Mouse (Mus musculus): ENCODE measurements around the gene Gtf3c4. TPM values are rescaled to one million over a fixed set of nuclear protein-coding genes. Genes with fewer than 3 reads are reported as not detected.
A peak's percentile ranks its signal among the peaks of the same experiment; 100 is the strongest.

Gene Gtf3c4
- total RNA-seq (2022) = 10 to 100 TPM; 31.6 to 35.1 (median 32.8) TPM

- peak; percentile 88 to 90 for DNase-seq (ENCODE audit: low spot score in 2 of 2)
Measured at GRCm38 (mm10) chr2:28840222-28840951, at the start of gene Gtf3c4, which contains the start of gene Ddx31. Gene Gtf3c4 (minus strand): TSS chr2:28840360. Gene Ddx31 (plus strand): TSS chr2:28840406.

GRCm38 (mm10) chr2:28884914-28885313, 44.8 kb upstream of the Gtf3c4 start:
- DNase-seq (ENCODE audit: low spot score in 2 of 2) = no peak

- DNase-seq (ENCODE audit: low spot score in 2 of 2) = no peak
Measured at GRCm38 (mm10) chr2:28882826-28883485, 42.8 kb upstream of the Gtf3c4 start.

DNA sequence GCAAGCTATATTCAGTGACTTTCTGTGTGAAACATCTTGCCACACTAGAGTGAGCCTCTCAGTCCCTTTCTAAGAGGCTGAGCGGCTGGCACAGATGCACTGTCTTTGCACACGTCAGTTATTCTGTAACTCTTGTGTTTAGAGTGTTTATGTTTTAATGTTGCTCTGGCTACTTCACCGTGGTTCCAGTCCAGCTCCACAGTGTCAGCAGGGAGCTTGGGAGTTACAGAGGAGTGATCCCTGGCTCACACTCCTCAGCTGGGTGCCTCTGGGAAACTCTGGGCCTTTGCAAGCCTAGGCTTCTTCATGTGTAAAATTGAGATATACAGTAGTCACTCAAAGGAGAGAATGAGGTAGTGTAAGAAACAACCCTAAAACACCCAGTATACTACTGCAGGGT, 41.9 kb upstream of the Gtf3c4 start:
- DNase-seq (ENCODE audit: low spot score in 2 of 2) = no peak

DNA sequence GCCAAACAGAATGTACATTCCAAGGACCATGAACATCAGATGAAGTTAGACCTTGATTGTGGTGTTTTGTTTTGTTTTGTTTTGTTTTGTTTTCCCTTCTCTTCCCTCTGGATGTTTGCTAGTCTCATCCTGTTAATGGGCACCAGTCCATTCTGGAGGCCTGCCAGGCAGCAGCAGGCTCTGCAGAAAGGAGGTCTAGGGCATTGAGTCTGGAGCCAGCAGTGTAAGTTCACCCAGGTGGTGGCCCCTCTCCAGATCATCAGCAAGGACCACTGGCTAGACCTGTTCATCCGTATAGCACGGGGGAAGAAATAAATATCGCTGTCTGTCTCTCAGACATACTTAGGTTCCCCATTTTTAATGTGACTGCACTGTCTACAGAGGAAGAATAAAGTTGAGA, 41.1 kb upstream of the Gtf3c4 start:
- DNase-seq (ENCODE audit: low spot score in 2 of 2) = no peak

- DNase-seq (ENCODE audit: low spot score in 2 of 2) = no peak
Measured at GRCm38 (mm10) chr2:28875554-28875953, 35.4 kb upstream of the Gtf3c4 start.

DNA sequence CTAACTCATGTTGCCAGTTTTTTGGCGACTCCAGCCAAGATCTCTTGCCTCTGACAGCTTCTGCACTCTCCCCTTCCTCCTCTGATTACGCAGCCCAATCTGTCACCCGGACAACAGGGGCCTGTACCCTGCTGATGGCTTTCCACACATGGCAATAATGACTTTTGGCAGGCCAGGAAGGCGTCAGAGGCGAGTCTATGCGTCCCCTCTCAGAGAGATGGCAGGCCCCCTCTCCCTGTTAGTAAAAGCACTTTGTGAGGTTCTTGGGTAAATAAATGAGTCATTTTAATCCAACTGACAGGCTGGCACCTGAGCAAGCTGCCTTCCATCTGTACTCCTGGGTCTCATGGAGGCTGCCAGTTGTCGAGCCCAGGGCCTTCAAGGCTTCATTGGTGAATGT, 27.3 kb upstream of the Gtf3c4 start:
- DNase-seq (ENCODE audit: low spot score in 2 of 2) = peak in 1 of 2 experiments; percentile 4

DNA sequence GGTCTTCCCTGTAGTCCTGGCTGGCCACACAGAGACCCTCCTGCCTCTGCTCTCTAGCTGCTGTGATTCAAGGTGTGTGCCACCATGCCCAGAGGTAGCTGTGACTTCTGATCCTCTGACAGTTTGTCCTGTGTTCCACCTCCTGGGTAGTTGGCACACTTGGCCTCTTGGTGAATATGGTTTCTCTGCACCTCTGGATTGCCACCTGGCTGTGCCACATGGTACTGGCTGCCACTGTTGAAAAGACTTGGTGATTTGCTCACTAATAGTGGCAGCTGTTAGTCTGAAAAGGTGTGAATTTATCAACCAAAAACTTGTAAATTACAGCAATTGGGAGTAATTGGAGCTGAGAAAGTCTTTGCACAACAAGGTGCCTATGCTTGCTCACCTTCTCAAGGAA, 23.7 kb upstream of the Gtf3c4 start:
- DNase-seq (ENCODE audit: low spot score in 2 of 2) = no peak

GRCm38 (mm10) chr2:28860678-28861423, 20.7 kb upstream of the Gtf3c4 start:
- DNase-seq (ENCODE audit: low spot score in 2 of 2) = no peak

DNA sequence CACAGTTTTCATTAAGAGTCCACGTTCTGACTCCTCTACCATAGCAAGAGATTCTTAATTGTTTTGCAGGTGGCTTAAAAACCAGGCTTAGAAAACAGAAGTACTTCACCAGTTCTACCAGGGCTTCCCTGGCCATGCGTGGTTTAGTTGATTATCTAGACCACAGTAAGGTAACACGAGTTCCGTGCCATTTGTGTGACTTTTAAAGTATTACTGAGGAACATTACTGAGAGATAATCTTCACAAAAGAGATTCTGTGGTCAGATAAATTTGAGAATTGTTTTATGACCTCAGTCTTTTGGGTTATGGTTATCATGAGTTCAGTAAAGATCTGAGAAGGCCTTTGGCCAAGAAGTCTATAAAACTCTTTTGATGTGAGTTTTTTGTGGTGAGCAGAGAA, 19.1 kb upstream of the Gtf3c4 start:
- DNase-seq (ENCODE audit: low spot score in 2 of 2) = no peak

GRCm38 (mm10) chr2:28855773-28856172, 15.6 kb upstream of the Gtf3c4 start:
- no peak for DNase-seq (ENCODE audit: low spot score in 2 of 2)

GRCm38 (mm10) chr2:28852594-28852993, 12.4 kb upstream of the Gtf3c4 start:
- DNase-seq (ENCODE audit: low spot score in 2 of 2) = no peak

- DNase-seq (ENCODE audit: low spot score in 2 of 2) = no peak
Measured at GRCm38 (mm10) chr2:28848879-28849278, 8.7 kb upstream of the Gtf3c4 start.

DNA sequence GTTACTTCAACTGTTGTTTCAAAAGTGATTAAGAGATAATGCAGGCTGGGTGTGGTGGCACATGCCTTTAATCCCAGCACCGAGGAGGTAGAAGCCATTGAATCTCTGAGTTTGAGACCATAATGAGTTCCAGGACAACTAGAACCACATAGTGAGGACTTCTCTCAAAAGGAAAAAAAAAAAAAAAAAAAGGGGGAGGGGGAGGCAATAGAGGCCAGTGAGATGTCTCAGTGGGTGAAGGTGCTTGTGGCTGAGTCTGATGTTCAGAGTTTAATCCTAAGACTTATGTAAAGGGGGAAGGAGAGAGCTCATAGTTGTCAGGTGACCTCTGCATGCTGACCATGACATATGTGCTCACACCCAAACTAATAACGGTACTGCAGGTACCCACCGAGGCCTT, 1.9 kb upstream of the Gtf3c4 start:
- no peak for DNase-seq (ENCODE audit: low spot score in 2 of 2)

GRCm38 (mm10) chr2:28839501-28840221, 499 bp downstream of the Gtf3c4 start:
- DNase-seq (ENCODE audit: low spot score in 2 of 2) = peak in 1 of 2 experiments; percentile 6

DNA sequence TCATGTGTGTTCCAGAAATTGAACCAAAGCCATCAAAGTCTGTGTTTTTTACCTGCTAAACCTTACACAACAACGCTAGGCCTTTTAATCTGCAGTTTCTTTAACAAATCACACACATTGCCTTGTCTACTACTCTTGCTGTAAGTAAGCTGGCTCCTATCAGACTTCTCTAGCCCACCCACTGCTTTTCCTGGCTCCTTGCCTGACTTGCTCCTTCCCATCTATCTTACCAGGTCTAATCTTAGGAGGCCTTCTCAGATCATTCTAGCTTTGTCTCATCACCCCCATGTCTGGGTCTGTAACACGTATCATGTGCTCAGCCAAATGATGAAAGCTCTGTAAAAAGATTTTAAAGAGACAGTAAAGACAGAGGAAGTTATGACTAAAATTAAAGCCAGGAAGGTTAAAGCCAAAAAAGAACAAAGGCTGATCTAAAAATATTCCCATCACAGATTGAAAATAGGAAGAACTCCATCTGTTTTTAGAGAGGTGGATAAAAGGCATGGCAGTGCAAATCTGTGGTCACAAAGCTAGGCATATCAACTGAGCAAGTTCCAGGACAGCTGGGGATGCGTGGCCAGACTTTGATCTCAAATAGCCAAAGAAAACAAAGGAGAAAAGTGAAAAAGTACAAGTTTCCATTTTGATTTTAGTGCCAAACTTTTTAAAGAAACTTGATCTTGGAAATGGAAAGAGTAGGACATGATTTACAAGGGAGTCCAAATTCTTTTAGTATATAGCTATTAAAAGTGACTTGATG, 3.8 kb downstream of the Gtf3c4 start:
- DNase-seq (ENCODE audit: low spot score in 2 of 2) = no peak

DNA sequence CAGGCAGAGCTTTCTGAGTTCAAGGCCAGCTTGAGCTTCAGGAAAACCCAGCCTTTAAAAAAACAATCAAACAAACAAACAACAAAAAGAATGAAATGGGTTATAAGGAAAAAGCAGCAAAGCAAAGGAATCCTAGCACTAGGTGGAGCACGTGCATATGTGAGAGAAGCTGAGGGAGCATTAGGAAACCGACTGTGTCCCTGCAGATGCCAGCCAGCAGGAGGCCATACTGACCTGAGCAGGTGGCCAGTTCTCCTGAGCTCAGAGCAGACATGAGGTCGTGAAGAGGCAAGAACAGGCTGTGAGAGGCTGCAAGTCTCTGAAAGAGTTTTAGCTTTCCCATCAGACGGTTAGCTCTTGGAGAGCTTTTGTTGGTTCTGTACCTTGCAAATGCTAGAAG, 10.9 kb downstream of the Gtf3c4 start:
- DNase-seq (ENCODE audit: low spot score in 2 of 2) = no peak

DNA sequence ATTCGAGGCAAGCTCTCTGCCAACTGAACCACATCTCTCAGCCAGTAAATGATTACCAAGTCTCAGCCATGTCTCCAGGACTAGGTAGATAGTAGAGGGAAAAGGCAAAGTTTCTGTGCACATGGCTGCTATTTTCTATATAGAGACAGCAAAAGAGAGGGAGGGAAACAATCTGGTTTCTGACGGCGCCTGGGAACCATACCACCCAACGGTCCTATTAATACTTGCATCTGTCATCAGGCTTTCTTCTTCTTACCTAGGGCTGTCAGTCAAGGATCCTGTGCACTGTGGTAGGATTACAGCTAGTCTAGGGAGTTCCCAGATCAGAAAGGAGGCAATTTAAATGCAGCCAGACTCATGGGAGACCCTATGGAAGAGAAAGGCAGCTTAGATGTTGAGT, 21.3 kb downstream of the Gtf3c4 start:
- DNase-seq (ENCODE audit: low spot score in 2 of 2) = peak; percentile 12 to 28

- no peak for DNase-seq (ENCODE audit: low spot score in 2 of 2)
Measured at GRCm38 (mm10) chr2:28810260-28811013, 29.7 kb downstream of the Gtf3c4 start.

GRCm38 (mm10) chr2:28808841-28809240, 31.3 kb downstream of the Gtf3c4 start:
- no peak for DNase-seq (ENCODE audit: low spot score in 2 of 2)

All from layer of hippocampus, adult 8-10 months (tissue).